Mouse (Mus musculus) kidney, adult 2 months (tissue): ENCODE measurements around the gene Olfr731.

ENCODE experiments used
- CTCF ChIP-seq: fragments of 200-500 bp; conservative IDR thresholded peaks from 2 replicates; pipeline ENCODE4 v1.5.1; 2011; ENCODE audit warnings: low read depth, mild to moderate bottlenecking, control low read depth, low read length, moderate library complexity, mixed read lengths; ENCODE audit not compliant: insufficient read depth, insufficient read length
- POLR2A ChIP-seq: fragments of 200-500 bp; IDR thresholded peaks from one replicate; pipeline ENCODE4 v1.6.1; 2011; ENCODE audit warnings: low read depth, low read length, control low read depth

GRCm38 (mm10) chr14:50188098-50188497 is 53.6 kb downstream of the Olfr731 start, which contains the start of gene Olfr730:
- TF ChIP-seq POLR2A: no peak
- no peak for TF ChIP-seq CTCF
